Mouse (Mus musculus): Measurements from ENCODE around the gene Gm49373. TPM values are rescaled to one million over a fixed set of nuclear protein-coding genes. Genes with fewer than 3 reads are reported as not detected.

The Gm49373 gene
- polyA plus RNA-seq, 1 experiment = 0.96 TPM

DNA sequence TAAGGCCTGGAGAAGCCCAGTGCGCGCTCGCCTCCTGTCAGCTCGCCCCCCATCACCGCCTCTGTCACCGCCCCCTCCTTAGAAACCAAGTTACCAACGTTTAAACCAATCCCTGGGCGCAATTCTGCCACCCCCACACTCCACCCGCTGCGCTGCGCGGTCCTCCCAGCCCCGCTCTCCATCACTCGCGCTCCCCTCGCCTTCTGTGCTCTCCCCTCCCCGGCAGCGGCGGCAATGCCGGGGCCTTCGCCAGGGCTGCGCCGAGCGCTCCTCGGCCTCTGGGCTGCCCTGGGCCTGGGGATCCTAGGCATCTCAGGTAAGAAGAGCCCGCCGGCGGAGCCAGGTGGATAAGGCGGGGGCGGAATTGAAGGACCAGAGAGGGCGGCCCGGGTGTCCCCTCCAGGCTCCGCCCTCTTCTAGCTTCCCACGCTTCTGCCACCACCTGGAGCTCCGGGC, 41.0 kb downstream of the Gm49373 start, which contains the start of gene Icam5:
Gene Icam5 (plus strand): TSS at position 178 of the 456 bp plus-strand sequence.
- peaks cover 16% of the 10 kb centered on the region for H3K27me3 ChIP-seq (ENCODE audit: control insufficient read depth, insufficient read depth, insufficient read length)
- no peaks in the 10 kb centered on the region for H3K79me2 ChIP-seq (ENCODE audit: control insufficient read depth, insufficient read depth)
- H3K4me3 ChIP-seq (ENCODE audit: insufficient read depth, poor library complexity, severe bottlenecking) = peak within 1 kb of the TSS; percentile 26
- TF ChIP-seq CTCF (IDR thresholded peaks at IDR 0.05; ENCODE audit: control insufficient read depth, insufficient read depth, insufficient read length) (no peak), MYOG (IDR thresholded peaks at IDR 0.05; ENCODE audit: control insufficient read depth, extremely low read depth, insufficient read length) (no peak), MAX (IDR thresholded peaks at IDR 0.05) (no peak)
- H3ac ChIP-seq (ENCODE audit: control insufficient read depth, insufficient read length, low read depth) = peak within 1 kb of the TSS; percentile 69
- no peaks in the 10 kb centered on the region for H3K79me3 ChIP-seq (ENCODE audit: low read depth)
- no peaks in the 10 kb centered on the region for H3K36me3 ChIP-seq (ENCODE audit: control insufficient read depth, insufficient read depth)

DNA sequence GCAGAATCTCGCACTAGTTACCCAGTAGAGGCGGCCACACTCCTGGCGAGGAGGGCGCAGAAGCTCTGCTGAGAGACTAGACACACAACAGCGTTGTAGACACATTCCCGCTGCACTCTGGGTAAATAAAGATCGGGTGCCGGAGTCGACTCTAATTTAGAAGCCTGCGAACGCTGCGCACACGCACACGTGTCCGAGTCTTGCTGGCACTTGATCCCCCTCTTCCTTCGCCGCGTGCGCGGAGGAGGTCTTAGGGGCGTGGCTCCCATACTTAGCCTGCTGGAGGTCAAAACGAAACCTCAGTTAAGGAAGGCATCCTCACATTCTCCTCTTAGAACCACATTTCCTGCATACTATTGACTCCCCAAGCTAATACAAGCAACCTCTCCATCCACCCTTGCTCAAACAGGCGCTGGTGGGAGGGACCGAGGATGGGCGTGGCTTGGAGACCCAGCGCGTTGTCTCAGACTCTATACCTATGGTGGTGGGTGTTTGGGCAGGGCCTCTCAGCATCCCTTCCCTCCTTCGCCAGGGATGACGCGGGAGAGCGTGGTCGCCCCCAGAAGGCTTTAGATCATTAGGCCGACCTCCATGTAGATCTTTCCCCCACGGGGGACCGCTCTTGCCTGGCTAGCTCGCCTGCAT, 41.5 kb downstream of the Gm49373 start:
- H3ac ChIP-seq (ENCODE audit: control insufficient read depth, insufficient read length, low read depth) = peak overlapping the region; percentile 52
- H3K27me3 ChIP-seq (ENCODE audit: control insufficient read depth, insufficient read depth, insufficient read length) = peaks cover 10% of the 10 kb centered on the region
- no peaks in the 10 kb centered on the region for H3K36me3 ChIP-seq (ENCODE audit: control insufficient read depth, insufficient read depth)
- TF ChIP-seq FOSL1 (IDR thresholded peaks at IDR 0.05; ENCODE audit: insufficient read depth, low read length, poor library complexity, severe bottlenecking) (no peak), CTCF (IDR thresholded peaks at IDR 0.05; ENCODE audit: control insufficient read depth, insufficient read depth, insufficient read length) (no peak), MYOG (IDR thresholded peaks at IDR 0.05; ENCODE audit: control insufficient read depth, extremely low read depth, insufficient read length) (no peak), USF1 (IDR thresholded peaks at IDR 0.05; ENCODE audit: low read depth) (no peak), MYOD1 (IDR thresholded peaks at IDR 0.05; ENCODE audit: control insufficient read depth, insufficient read length, low read depth) (no peak), CEBPB (IDR thresholded peaks at IDR 0.05; ENCODE audit: low read depth) (no peak), MAX (IDR thresholded peaks at IDR 0.05) (no peak)
- H3K4me3 ChIP-seq (ENCODE audit: insufficient read depth, poor library complexity, severe bottlenecking) = peak overlapping the region; percentile 26
- H3K79me3 ChIP-seq (ENCODE audit: low read depth) = no peaks in the 10 kb centered on the region
- H3K79me2 ChIP-seq (ENCODE audit: control insufficient read depth, insufficient read depth) = no peaks in the 10 kb centered on the region

DNA sequence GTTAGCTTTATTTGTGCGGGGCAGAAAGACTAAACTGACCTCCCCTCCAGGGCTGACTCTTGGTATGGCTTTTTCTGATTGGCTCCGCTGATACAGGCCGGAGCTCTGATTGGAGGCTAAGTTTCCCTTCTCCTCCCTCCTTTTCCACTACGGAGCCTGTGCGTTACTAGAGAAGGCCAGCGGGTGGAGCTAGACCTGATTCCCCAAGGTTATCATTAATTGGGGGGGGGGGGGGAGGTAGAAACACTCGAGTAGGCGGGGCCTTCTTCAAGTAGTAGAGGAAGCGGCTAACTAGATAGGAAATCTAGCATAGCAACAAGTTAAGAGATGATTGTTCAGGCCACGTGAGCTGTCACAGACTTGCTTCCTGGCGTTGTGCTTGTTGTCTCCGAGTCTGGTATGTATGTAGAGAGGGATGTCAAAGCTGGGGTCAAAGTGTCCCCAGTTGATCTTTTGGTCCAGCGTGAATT, 42.1 kb downstream of the Gm49373 start:
- H3K27me3 ChIP-seq (ENCODE audit: control insufficient read depth, insufficient read depth, insufficient read length) = peaks cover 5% of the 10 kb centered on the region

DNA sequence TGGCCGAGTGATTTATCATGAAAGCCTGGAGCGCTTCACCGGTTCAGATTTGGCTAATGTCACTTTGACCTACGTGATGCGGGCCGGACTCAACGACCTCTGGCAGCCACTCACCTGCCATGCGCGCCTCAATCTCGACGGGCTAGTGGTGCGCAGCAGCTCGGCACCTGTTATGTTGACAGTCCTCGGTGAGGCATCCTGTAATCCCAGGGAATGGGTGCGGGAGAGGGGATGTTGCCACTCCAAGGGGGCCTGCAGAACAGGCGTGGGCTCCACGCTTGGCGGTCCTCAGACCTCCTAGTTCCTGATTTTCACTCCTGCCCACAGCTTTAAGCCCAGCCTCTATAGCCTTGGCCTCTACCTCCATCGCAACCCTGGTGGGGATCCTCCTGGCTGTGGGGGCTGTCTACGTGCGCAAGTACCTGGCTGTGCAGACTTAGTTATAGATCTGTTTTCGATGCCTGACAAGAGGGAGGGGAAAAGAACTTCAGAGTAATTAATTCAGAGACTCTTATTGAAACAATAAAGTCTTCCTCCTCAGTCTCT, 42.8 kb downstream of the Gm49373 start:
- no peak overlapping the region for H3K4me3 ChIP-seq (ENCODE audit: insufficient read depth, poor library complexity, severe bottlenecking)
- H3K79me3 ChIP-seq (ENCODE audit: low read depth) = no peaks in the 10 kb centered on the region
- H3K27me3 ChIP-seq (ENCODE audit: control insufficient read depth, insufficient read depth, insufficient read length) = no peaks in the 10 kb centered on the region
- no peaks in the 10 kb centered on the region for H3K79me2 ChIP-seq (ENCODE audit: control insufficient read depth, insufficient read depth)
- no peak overlapping the region for H3ac ChIP-seq (ENCODE audit: control insufficient read depth, insufficient read length, low read depth)
- no peak for TF ChIP-seq MAX (IDR thresholded peaks at IDR 0.05)
- TF ChIP-seq MYOD1 (IDR thresholded peaks at IDR 0.05; ENCODE audit: control insufficient read depth, insufficient read length, low read depth) = no peak
- TF ChIP-seq CTCF (IDR thresholded peaks at IDR 0.05; ENCODE audit: control insufficient read depth, insufficient read depth, insufficient read length) = no peak
- no peak for TF ChIP-seq USF1 (IDR thresholded peaks at IDR 0.05; ENCODE audit: low read depth)
- TF ChIP-seq FOSL1 (IDR thresholded peaks at IDR 0.05; ENCODE audit: insufficient read depth, low read length, poor library complexity, severe bottlenecking) = no peak
- TF ChIP-seq MYOG (IDR thresholded peaks at IDR 0.05; ENCODE audit: control insufficient read depth, extremely low read depth, insufficient read length) = no peak
- TF ChIP-seq CEBPB (IDR thresholded peaks at IDR 0.05; ENCODE audit: low read depth) = no peak
- H3K36me3 ChIP-seq (ENCODE audit: control insufficient read depth, insufficient read depth) = no peaks in the 10 kb centered on the region

More for the DNA sequence above, 42.1 kb downstream of the Gm49373 start:
- Histone ChIP-seq H3K79me2 (ENCODE audit: control insufficient read depth, insufficient read depth) (no peaks in the 10 kb centered on the region), H3K79me3 (ENCODE audit: low read depth) (no peaks in the 10 kb centered on the region), H3ac (ENCODE audit: control insufficient read depth, insufficient read length, low read depth) (peak overlapping the region; percentile 52), H3K36me3 (ENCODE audit: control insufficient read depth, insufficient read depth) (no peaks in the 10 kb centered on the region), H3K4me3 (ENCODE audit: insufficient read depth, poor library complexity, severe bottlenecking) (peak overlapping the region; percentile 26)
- TF ChIP-seq USF1 (IDR thresholded peaks at IDR 0.05; ENCODE audit: low read depth) (peak; percentile 31), CTCF (IDR thresholded peaks at IDR 0.05; ENCODE audit: control insufficient read depth, insufficient read depth, insufficient read length) (peak; percentile 12), MAX (IDR thresholded peaks at IDR 0.05) (no peak)

DNA sequence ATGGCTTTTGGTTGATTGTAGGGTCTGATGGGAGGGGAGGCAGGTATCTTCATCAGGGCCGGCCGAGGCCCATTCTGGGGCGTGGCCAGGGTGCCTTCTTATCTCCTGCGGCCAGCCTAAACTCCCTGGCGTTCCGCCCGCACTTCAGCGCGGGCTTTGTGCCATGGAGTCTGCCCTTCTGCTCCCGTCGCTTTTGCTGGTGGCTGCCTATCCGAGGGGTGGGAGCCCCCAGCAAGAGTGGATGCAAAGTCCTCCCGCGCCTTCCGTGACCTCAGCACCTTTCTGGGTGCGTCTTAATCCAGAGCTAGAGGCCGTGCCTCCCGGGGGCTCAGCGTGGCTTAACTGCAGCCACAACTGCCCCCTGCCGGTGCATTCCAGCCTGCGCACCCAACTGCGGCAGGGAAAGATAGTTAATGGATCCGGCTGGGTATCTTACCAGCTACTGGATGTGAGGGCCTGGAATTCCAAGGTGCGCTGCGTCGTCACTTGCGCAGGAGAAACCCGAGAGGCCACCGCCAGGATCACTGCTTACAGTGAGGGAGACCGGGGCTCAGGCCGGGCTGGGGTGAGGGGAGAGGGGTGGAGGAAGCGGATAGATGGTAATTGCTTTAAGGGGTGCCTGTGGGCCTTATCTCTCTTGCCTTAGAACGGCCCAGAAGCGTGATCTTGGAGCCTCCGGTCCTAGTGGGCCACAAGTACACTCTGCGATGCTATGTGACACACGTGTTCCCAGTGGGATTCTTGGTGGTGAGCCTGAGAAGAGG, 43.4 kb downstream of the Gm49373 start, which contains the start of gene Icam4:
Gene Icam4 (plus strand): TSS at position 83 of the 764 bp plus-strand sequence.
- H3K27me3 ChIP-seq (ENCODE audit: control insufficient read depth, insufficient read depth, insufficient read length) = no peaks in the 10 kb centered on the region
- H3K79me2 ChIP-seq (ENCODE audit: control insufficient read depth, insufficient read depth) = no peaks in the 10 kb centered on the region
- H3ac ChIP-seq (ENCODE audit: control insufficient read depth, insufficient read length, low read depth) = peak within 1 kb of the TSS; percentile 60
- H3K4me3 ChIP-seq (ENCODE audit: insufficient read depth, poor library complexity, severe bottlenecking) = no peak within 1 kb of the TSS
- no peaks in the 10 kb centered on the region for H3K36me3 ChIP-seq (ENCODE audit: control insufficient read depth, insufficient read depth)
- TF ChIP-seq MYOG (IDR thresholded peaks at IDR 0.05; ENCODE audit: control insufficient read depth, extremely low read depth, insufficient read length) = no peak
- no peak for TF ChIP-seq MYOD1 (IDR thresholded peaks at IDR 0.05; ENCODE audit: control insufficient read depth, insufficient read length, low read depth)
- no peak for TF ChIP-seq CEBPB (IDR thresholded peaks at IDR 0.05; ENCODE audit: low read depth)
- TF ChIP-seq CTCF (IDR thresholded peaks at IDR 0.05; ENCODE audit: control insufficient read depth, insufficient read depth, insufficient read length) = peak; percentile 92
- TF ChIP-seq MAX (IDR thresholded peaks at IDR 0.05) = no peak
- TF ChIP-seq FOSL1 (IDR thresholded peaks at IDR 0.05; ENCODE audit: insufficient read depth, low read length, poor library complexity, severe bottlenecking) = no peak
- H3K79me3 ChIP-seq (ENCODE audit: low read depth) = no peaks in the 10 kb centered on the region
